Mouse (Mus musculus) bone marrow macrophage, adult 2 months (primary cell): ENCODE results near the gene Grm5.

ENCODE experiments used
- CTCF ChIP-seq: IDR thresholded peaks from 2 replicates; pipeline ENCODE4 v1.5.1; 2012; ENCODE audit warnings: low read depth, mild to moderate bottlenecking, low read length, moderate library complexity
- POLR2A ChIP-seq: IDR thresholded peaks from 2 replicates; pipeline ENCODE4 v1.6.1; 2012; ENCODE audit warnings: mild to moderate bottlenecking, low read depth, low read length, borderline replicate concordance

DNA sequence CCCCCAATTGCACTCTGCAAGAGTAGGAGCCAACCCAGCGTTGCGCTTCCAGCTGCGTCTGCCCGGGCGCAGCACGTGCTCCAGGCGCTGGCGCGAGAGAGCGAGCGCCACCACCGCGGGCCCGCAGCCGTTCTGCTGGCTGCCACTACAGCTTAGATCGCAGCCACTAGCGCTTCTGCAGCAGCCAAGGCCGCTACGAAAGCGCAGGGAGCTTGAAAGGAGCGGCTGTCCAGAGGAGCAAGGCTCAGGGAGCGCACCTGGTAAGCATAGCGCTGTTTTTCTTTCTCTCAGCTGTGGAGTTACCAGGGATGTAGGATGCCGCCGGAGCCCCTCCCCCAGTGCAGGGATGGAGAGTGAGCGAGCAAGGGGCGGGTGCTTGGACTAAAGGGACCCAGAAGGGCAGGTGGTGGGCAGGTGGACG, 323 bp downstream of the Grm5 start:
- TF ChIP-seq CTCF = no peak
- TF ChIP-seq POLR2A = no peak
